Mouse (Mus musculus) kidney, adult 2 months (tissue): Measurements from ENCODE around the gene Klhdc1. TPM values are rescaled to one million over a fixed set of nuclear protein-coding genes. Genes with fewer than 3 reads are reported as not detected.
A peak's percentile ranks its signal among the peaks of the same experiment; 100 is the strongest.

ENCODE experiments used
- DNase-seq: peaks from one replicate; pipeline ENCODE4 v3.0.0; 2021
- H3K27ac ChIP-seq: fragments of 200-500 bp; 2 replicates; pipeline ENCODE4 v1.5.1; 2012; ENCODE audit warnings: low read depth, low read length, control low read depth, inconsistent platforms; ENCODE audit not compliant: insufficient read depth
- H3K27me3 ChIP-seq: fragments of 200-500 bp; replicated peaks from 2 replicates; pipeline ENCODE4 v1.6.1; 2012; ENCODE audit warnings: mild to moderate bottlenecking, moderate library complexity, low read length, inconsistent platforms; ENCODE audit not compliant: control insufficient read depth, insufficient read depth
- H3K36me3 ChIP-seq: fragments of 200-500 bp; 2 replicates; pipeline ENCODE4 v1.6.1; 2012; ENCODE audit warnings: mild to moderate bottlenecking, moderate library complexity, low read length, inconsistent platforms; ENCODE audit not compliant: control insufficient read depth, insufficient read depth
- H3K4me1 ChIP-seq: fragments of 200-500 bp; 2 replicates; pipeline ENCODE4 v1.6.1; 2011; ENCODE audit warnings: low read length; ENCODE audit not compliant: control insufficient read depth, insufficient read depth
- H3K4me3 ChIP-seq: fragments of 200-500 bp; 2 replicates; pipeline ENCODE4 v1.5.1; 2011; ENCODE audit warnings: mild to moderate bottlenecking, low read depth, low read length, control low read depth; ENCODE audit not compliant: insufficient read depth
- CTCF ChIP-seq: fragments of 200-500 bp; conservative IDR thresholded peaks from 2 replicates; pipeline ENCODE4 v1.5.1; 2011; ENCODE audit warnings: low read depth, mild to moderate bottlenecking, control low read depth, low read length, moderate library complexity, mixed read lengths; ENCODE audit not compliant: insufficient read depth, insufficient read length
- POLR2A ChIP-seq: fragments of 200-500 bp; IDR thresholded peaks from one replicate; pipeline ENCODE4 v1.6.1; 2011; ENCODE audit warnings: low read depth, low read length, control low read depth
- WGBS: fragments of 180-500 bp; shearing (Covaris S2); methylation state at CpG from one replicate; pipeline ENCODE4 v1.1.7; 2018; 5-methylcytosine and 5-hydroxymethylcytosine counted together
- polyA plus RNA-seq: library from polyadenylated mRNA; depleted of rRNA; stranded (reverse); fragments of >200 nt; gene quantifications from 2 replicates; pipeline ENCODE4 v1.2.3, GENCODE M21; 2012

Klhdc1 gene
- polyA plus RNA-seq, 1 experiment = 5.9 TPM

GRCm38 (mm10) chr12:69204052-69204833 is 36.7 kb upstream of the Klhdc1 start, which contains the start of gene Gm49384:
Gm49384 (minus strand) TSS chr12:69204267.
- TF ChIP-seq CTCF = no peak
- H3K4me3 ChIP-seq = no peak within 1 kb of the TSS
- no peak for DNase-seq
- 78% methylated on average over 16 of the region's 16 CpGs for WGBS
- no peaks in the 10 kb centered on the region for H3K27me3 ChIP-seq
- H3K27ac ChIP-seq = no peak within 1 kb of the TSS
- H3K4me1 ChIP-seq = no peaks in the 10 kb centered on the region; the same call in 1 of the 2 replicates
- no peaks in the 10 kb centered on the region for H3K36me3 ChIP-seq

- Histone ChIP-seq H3K27ac (no peak overlapping the region), H3K36me3 (no peaks in the 10 kb centered on the region), H3K4me1 (no peaks in the 10 kb centered on the region), H3K27me3 (no peaks in the 10 kb centered on the region), H3K4me3 (no peak overlapping the region)
- TF ChIP-seq POLR2A (no peak), CTCF (no peak)
- no peak for DNase-seq
- 91% methylated on average over 8 of the region's 8 CpGs for WGBS
Observed at GRCm38 (mm10) chr12:69207396-69207795, 33.6 kb upstream of the Klhdc1 start.

DNA sequence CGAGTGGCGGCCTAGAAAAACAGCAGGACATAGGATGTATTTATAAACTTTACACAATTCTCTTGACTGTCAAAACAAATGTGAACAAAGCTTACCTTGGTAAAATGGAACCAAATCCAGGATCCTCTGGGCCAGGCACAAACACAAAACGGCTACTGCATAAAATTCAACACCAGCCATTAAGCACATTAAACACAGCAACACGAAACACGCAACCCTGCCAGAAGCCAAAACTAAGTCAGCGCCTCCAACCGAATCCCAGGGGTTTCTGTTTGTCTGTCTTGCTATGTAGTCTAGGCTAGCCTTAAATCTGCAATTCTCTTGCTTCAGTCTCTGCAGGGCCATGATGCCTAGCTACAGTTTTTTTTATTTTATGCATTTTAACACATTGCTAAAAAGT is 33.0 kb upstream of the Klhdc1 start:
- Histone ChIP-seq H3K4me1 (no peaks in the 10 kb centered on the region), H3K27ac (no peak overlapping the region), H3K36me3 (no peaks in the 10 kb centered on the region), H3K27me3 (no peaks in the 10 kb centered on the region), H3K4me3 (no peak overlapping the region)
- TF ChIP-seq POLR2A (no peak), CTCF (no peak)
- WGBS = 97% methylated on average over 7 of the region's 7 CpGs
- DNase-seq = no peak

GRCm38 (mm10) chr12:69208520-69208919 is 32.5 kb upstream of the Klhdc1 start:
- no peak for DNase-seq
- 93% methylated on average over 2 of the region's 2 CpGs for WGBS
- Histone ChIP-seq H3K27ac (no peak overlapping the region), H3K36me3 (no peaks in the 10 kb centered on the region), H3K4me3 (no peak overlapping the region), H3K4me1 (no peaks in the 10 kb centered on the region), H3K27me3 (no peaks in the 10 kb centered on the region)
- 0 out of 2 replicates have a peak, but pooled peaks have one; percentile 3 for TF ChIP-seq CTCF
- no peak for TF ChIP-seq POLR2A

GRCm38 (mm10) chr12:69210056-69210979 is 30.7 kb upstream of the Klhdc1 start:
- no peaks in the 10 kb centered on the region for H3K27me3 ChIP-seq
- H3K4me3 ChIP-seq = no peak overlapping the region
- H3K27ac ChIP-seq = no peak overlapping the region
- WGBS = 90% methylated on average over 18 of the region's 18 CpGs
- DNase-seq = no peak
- H3K36me3 ChIP-seq = no peaks in the 10 kb centered on the region
- no peaks in the 10 kb centered on the region for H3K4me1 ChIP-seq
- no peak for TF ChIP-seq POLR2A
- no peak for TF ChIP-seq CTCF

DNA sequence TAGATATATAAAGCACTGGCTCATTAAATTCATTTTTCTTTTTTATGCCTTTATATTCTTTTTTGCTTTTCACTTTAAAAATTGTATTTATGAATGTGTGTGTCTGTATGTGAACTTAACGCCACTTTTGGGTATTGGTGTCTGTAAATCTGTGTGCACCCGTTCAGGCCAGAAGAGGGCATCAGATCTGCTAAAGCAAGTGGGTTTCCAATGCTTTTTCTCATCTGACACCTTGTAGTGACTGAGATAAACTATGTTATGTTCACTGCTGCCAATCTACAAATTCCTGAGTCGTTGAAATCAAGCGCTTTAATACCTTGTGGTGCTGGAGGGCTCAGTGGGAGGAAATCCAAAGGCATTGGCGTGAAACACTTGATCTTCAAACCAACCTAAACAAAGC is 29.9 kb upstream of the Klhdc1 start:
- no peak overlapping the region for H3K27ac ChIP-seq
- no peak overlapping the region for H3K4me3 ChIP-seq
- no peak for TF ChIP-seq POLR2A
- TF ChIP-seq CTCF = 0 out of 2 replicates have a peak, but pooled peaks have one; percentile 20
- no peaks in the 10 kb centered on the region for H3K4me1 ChIP-seq
- 61% methylated on average over 5 of the region's 5 CpGs for WGBS
- no peaks in the 10 kb centered on the region for H3K27me3 ChIP-seq
- H3K36me3 ChIP-seq = no peaks in the 10 kb centered on the region
- peak; percentile 25 for DNase-seq
